Mouse (Mus musculus) megakaryocyte progenitor cell, adult 5-6 weeks (primary cell): ENCODE measurements at regions not wholly inside any gene's neighbourhood (a gene's known extent, or its start where the extent isn't known, plus 50 kb on each side); places are given as distances from the start of the nearest gene placed in this dataset.
"Not testable (repeated sequence)": the region's sequence is repeated elsewhere in the genome, so short reads cannot be mapped to it uniquely, and the experiment has no call there.

Experiments
- ATAC-seq: replicated peaks from 2 replicates; pipeline ENCODE4 v1.8.0; 2016; ENCODE audit warnings: mild to moderate bottlenecking, moderate TSS enrichment, inconsistent platforms; ENCODE audit not compliant: poor library complexity

GRCm38 (mm10) chr5:149815879-149816278, 137.8 kb downstream of the B3glct start:
- ATAC-seq: peak; percentile 91

- no peak for ATAC-seq
These were observed 140.8 kb downstream of the B3glct start for GRCm38 (mm10) chr5:149818812-149819211.

GRCm38 (mm10) chr5:149823821-149824220, 145.8 kb downstream of the B3glct start:
- no peak for ATAC-seq

- ATAC-seq: no peak
These were observed 149.6 kb downstream of the B3glct start for GRCm38 (mm10) chr5:149827599-149827998.

- ATAC-seq: peak; percentile 98
These were observed 153.3 kb downstream of the B3glct start for GRCm38 (mm10) chr5:149831122-149831861.

GRCm38 (mm10) chr5:149837379-149837778, 159.3 kb downstream of the B3glct start:
- ATAC-seq: no peak

GRCm38 (mm10) chr5:149842491-149842890, 164.5 kb downstream of the B3glct start:
- no peak for ATAC-seq

GRCm38 (mm10) chr5:149843310-149843709, 165.3 kb downstream of the B3glct start:
- no peak for ATAC-seq

GRCm38 (mm10) chr5:149845256-149845655, 167.2 kb downstream of the B3glct start:
- ATAC-seq: no peak

- no peak for ATAC-seq
These were observed 170.0 kb upstream of the Rxfp2 start for GRCm38 (mm10) chr5:149848465-149848864.

- ATAC-seq: peak; percentile 76
These were observed 167.5 kb upstream of the Rxfp2 start for GRCm38 (mm10) chr5:149851011-149851410.

- peak; percentile 74 for ATAC-seq
These were observed 166.0 kb upstream of the Rxfp2 start for GRCm38 (mm10) chr5:149852516-149852915.

- no peak for ATAC-seq
These were observed 162.4 kb upstream of the Rxfp2 start for GRCm38 (mm10) chr5:149856101-149856500.

- ATAC-seq: peak; percentile 66
These were observed 161.5 kb upstream of the Rxfp2 start for GRCm38 (mm10) chr5:149857019-149857418.

GRCm38 (mm10) chr5:149861489-149861962, 156.9 kb upstream of the Rxfp2 start:
- peak; percentile 80 for ATAC-seq

GRCm38 (mm10) chr5:149867926-149868325, 150.5 kb upstream of the Rxfp2 start:
- no peak for ATAC-seq

- no peak for ATAC-seq
These were observed 149.0 kb upstream of the Rxfp2 start for GRCm38 (mm10) chr5:149869441-149869840.

- ATAC-seq: peak; percentile 61
These were observed 147.9 kb upstream of the Rxfp2 start for GRCm38 (mm10) chr5:149870596-149870995.

- ATAC-seq: no peak
These were observed 147.0 kb upstream of the Rxfp2 start for GRCm38 (mm10) chr5:149871521-149871920.

- ATAC-seq: no peak
These were observed 144.9 kb upstream of the Rxfp2 start for GRCm38 (mm10) chr5:149873482-149874002.

- no peak for ATAC-seq
These were observed 144.1 kb upstream of the Rxfp2 start for GRCm38 (mm10) chr5:149874342-149874741.

GRCm38 (mm10) chr5:149892453-149892852, 126.0 kb upstream of the Rxfp2 start:
- ATAC-seq: not testable (repeated sequence)

- ATAC-seq: no peak
These were observed 111.5 kb upstream of the Rxfp2 start for GRCm38 (mm10) chr5:149906927-149907326.
